Mouse (Mus musculus) heart, embryonic 14.5 days (tissue): Measurements from ENCODE around the gene Lrig2. TPM values are rescaled to one million over a fixed set of nuclear protein-coding genes. Genes with fewer than 3 reads are reported as not detected.

ENCODE experiments used
- ATAC-seq: fragments of 200-750 bp; cut with Nextera tagmentation; 2 replicates; pipeline ENCODE4 v1.8.0; 2017; ENCODE audit warnings: low read depth, moderate TSS enrichment; ENCODE audit not compliant: insufficient number of reproducible peaks, insufficient read depth, low FRiP score
- H3K27ac ChIP-seq, 2 experiments: fragments of 200-500 bp in 1 of 2; fragments of 300-500 bp in 1 of 2; sonication (generic) in 1 of 2; replicated peaks in 1 of 2; 2 replicates each; pipeline ENCODE4 v1.5.1; 2012 to 2014; ENCODE audit warnings: low read depth in 2 of 2, low read length in 2 of 2, control low read depth in 1 of 2, mild to moderate bottlenecking in 1 of 2, mixed read lengths in 1 of 2; ENCODE audit not compliant: control insufficient read depth in 1 of 2, insufficient read depth in 1 of 2
- H3K27me3 ChIP-seq: fragments of 300-500 bp; sonication (generic); 2 replicates; pipeline ENCODE4 v1.6.1; 2014; ENCODE audit warnings: mild to moderate bottlenecking, low read length, control low read depth; ENCODE audit not compliant: control insufficient read depth, insufficient read depth
- H3K36me3 ChIP-seq: fragments of 300-500 bp; sonication (generic); 2 replicates; pipeline ENCODE4 v1.6.1; 2014; ENCODE audit warnings: mild to moderate bottlenecking, control low read depth, low read length, mixed read lengths; ENCODE audit not compliant: control insufficient read depth, insufficient read depth
- H3K4me1 ChIP-seq, 2 experiments: fragments of 200-500 bp in 1 of 2; fragments of 300-500 bp in 1 of 2; sonication (generic) in 1 of 2; 2 replicates each; pipeline ENCODE4 v1.6.1; 2012 to 2014; ENCODE audit warnings: low read length in 2 of 2, control low read depth in 1 of 2, mixed read lengths in 1 of 2; ENCODE audit not compliant: control insufficient read depth in 2 of 2, insufficient read depth in 2 of 2
- H3K4me2 ChIP-seq: fragments of 300-500 bp; sonication (generic); 2 replicates; pipeline ENCODE4 v1.6.1; 2014; ENCODE audit warnings: mild to moderate bottlenecking, low read length
- H3K4me3 ChIP-seq, 2 experiments: fragments of 200-500 bp in 1 of 2; fragments of 300-500 bp in 1 of 2; sonication (generic) in 1 of 2; 2 replicates each; pipeline ENCODE4 v1.5.1; 2012 to 2014; ENCODE audit warnings: low read length in 2 of 2, mild to moderate bottlenecking in 2 of 2, control low read depth in 1 of 2, low read depth in 1 of 2, moderate library complexity in 1 of 2; ENCODE audit not compliant: control insufficient read depth in 1 of 2, insufficient read depth in 1 of 2
- H3K9ac ChIP-seq: fragments of 300-500 bp; sonication (generic); 2 replicates; pipeline ENCODE4 v1.6.1; 2014; ENCODE audit warnings: mild to moderate bottlenecking, low read length
- H3K9me3 ChIP-seq: fragments of 300-500 bp; sonication (generic); 2 replicates; pipeline ENCODE4 v1.6.1; 2016; ENCODE audit warnings: low read length, control low read depth; ENCODE audit not compliant: control insufficient read depth
- WGBS: fragments of 180-500 bp; shearing (Covaris S2); extraction: QIAGEN DNeasy Blood & Tissue Kit; methylation state at CpG from one replicate; pipeline ENCODE4 v1.1.7; 2014; 5-methylcytosine and 5-hydroxymethylcytosine counted together
- polyA plus RNA-seq: library from polyadenylated mRNA; unstranded; fragments of >200 nt; fragmentation: Nextera tagmentation; extraction: Ambion mirVana; gene quantifications from 2 replicates; pipeline ENCODE4 v1.2.1, GENCODE M21; 2014

Lrig2 gene
- polyA plus RNA-seq, 1 experiment from 2014 or later, result 16.8 TPM

- Histone ChIP-seq H3K27me3 (no peaks in the 10 kb centered on the region), H3K9ac (peak overlapping the region; percentile 58), H3K4me2 (peak overlapping the region; percentile 61), H3K27ac (peak overlapping the region; percentile 82 to 83), H3K9me3 (no peaks in the 10 kb centered on the region), H3K4me3 (peak overlapping the region; percentile 5 to 17; a peak in 3 of 4 replicates), H3K36me3 (no peaks in the 10 kb centered on the region), H3K4me1 (peaks cover 18 to 25% of the 10 kb centered on the region in 2 experiments)
- 6% methylated on average over 15 of the region's 15 CpGs for WGBS
- peak; percentile 72 for ATAC-seq
Observed at GRCm38 (mm10) chr3:104441870-104442283, 69.8 kb downstream of the Lrig2 start.

GRCm38 (mm10) chr3:104441435-104441834 lies 70.3 kb downstream of the Lrig2 start:
- peak overlapping the region; percentile 61 for H3K4me2 ChIP-seq
- H3K4me3 ChIP-seq, result peak overlapping the region in 1 of 2 experiments; percentile 17; a peak in 1 of 4 replicates
- ATAC-seq, result peak; percentile 13; the same call in 1 of the 2 replicates
- peaks cover 18 to 25% of the 10 kb centered on the region in 2 experiments for H3K4me1 ChIP-seq
- WGBS, result 61% methylated on average over 7 of the region's 7 CpGs
- H3K9ac ChIP-seq, result 0 out of 2 replicates have a peak overlapping the region, but pooled peaks have one; percentile 57
- H3K27ac ChIP-seq, result peak overlapping the region; percentile 82 to 83
- no peaks in the 10 kb centered on the region for H3K27me3 ChIP-seq
- H3K36me3 ChIP-seq, result no peaks in the 10 kb centered on the region
- no peaks in the 10 kb centered on the region for H3K9me3 ChIP-seq

- H3K4me2 ChIP-seq, result no peak overlapping the region
- no peak overlapping the region for H3K27ac ChIP-seq
- H3K27me3 ChIP-seq, result no peaks in the 10 kb centered on the region
- H3K9me3 ChIP-seq, result no peaks in the 10 kb centered on the region
- no peak overlapping the region for H3K4me3 ChIP-seq
- no peaks in the 10 kb centered on the region for H3K36me3 ChIP-seq
- peaks cover 20 to 21% of the 10 kb centered on the region in 2 experiments for H3K4me1 ChIP-seq
- no peak overlapping the region for H3K9ac ChIP-seq
- WGBS, result 86% methylated on average over 1 of the region's 1 CpGs
- ATAC-seq, result no peak
Observed at GRCm38 (mm10) chr3:104438777-104439176, 72.9 kb downstream of the Lrig2 start.

- Histone ChIP-seq H3K9me3 (no peaks in the 10 kb centered on the region), H3K27me3 (no peaks in the 10 kb centered on the region), H3K4me1 (peaks cover 20 to 24% of the 10 kb centered on the region in 2 experiments), H3K4me3 (no peak overlapping the region), H3K27ac (0 out of 4 replicates have a peak overlapping the region, but pooled peaks of 1 of the 2 experiments have one; percentile 47), H3K9ac (no peak overlapping the region), H3K36me3 (no peaks in the 10 kb centered on the region), H3K4me2 (no peak overlapping the region)
- no peak for ATAC-seq
- 38% methylated on average over 7 of the region's 7 CpGs for WGBS
Observed at GRCm38 (mm10) chr3:104437576-104437975, 74.1 kb downstream of the Lrig2 start.

GRCm38 (mm10) chr3:104435947-104436346 lies 75.8 kb downstream of the Lrig2 start:
- H3K9me3 ChIP-seq, result no peaks in the 10 kb centered on the region
- no peak overlapping the region for H3K4me3 ChIP-seq
- no peak for ATAC-seq
- no peaks in the 10 kb centered on the region for H3K27me3 ChIP-seq
- H3K4me2 ChIP-seq, result no peak overlapping the region
- H3K9ac ChIP-seq, result no peak overlapping the region
- no peak overlapping the region for H3K27ac ChIP-seq
- H3K36me3 ChIP-seq, result no peaks in the 10 kb centered on the region
- WGBS, result 87% methylated on average over 3 of the region's 3 CpGs
- H3K4me1 ChIP-seq, result peaks cover 23% of the 10 kb centered on the region in 2 experiments

GRCm38 (mm10) chr3:104434246-104434696 lies 77.4 kb downstream of the Lrig2 start:
- WGBS, result 17% methylated on average over 9 of the region's 9 CpGs
- peak overlapping the region; percentile 49 for H3K4me2 ChIP-seq
- H3K4me3 ChIP-seq, result peak overlapping the region; percentile 19 to 28; a peak in 3 of 4 replicates
- 0 out of 2 replicates have a peak overlapping the region, but pooled peaks have one; percentile 12 for H3K9ac ChIP-seq
- no peak overlapping the region for H3K27ac ChIP-seq
- H3K9me3 ChIP-seq, result no peaks in the 10 kb centered on the region
- ATAC-seq, result no peak
- peaks cover 19 to 27% of the 10 kb centered on the region in 2 experiments for H3K4me1 ChIP-seq
- H3K27me3 ChIP-seq, result no peaks in the 10 kb centered on the region
- H3K36me3 ChIP-seq, result no peaks in the 10 kb centered on the region

GRCm38 (mm10) chr3:104432651-104433050 lies 79.1 kb downstream of the Lrig2 start:
- no peak overlapping the region for H3K4me3 ChIP-seq
- no peak overlapping the region for H3K4me2 ChIP-seq
- H3K27me3 ChIP-seq, result no peaks in the 10 kb centered on the region
- ATAC-seq, result no peak
- no peaks in the 10 kb centered on the region for H3K9me3 ChIP-seq
- H3K36me3 ChIP-seq, result no peaks in the 10 kb centered on the region
- no peak overlapping the region for H3K9ac ChIP-seq
- WGBS, result 81% methylated on average over 6 of the region's 6 CpGs
- H3K4me1 ChIP-seq, result peaks cover 19 to 27% of the 10 kb centered on the region in 2 experiments
- H3K27ac ChIP-seq, result no peak overlapping the region

- Histone ChIP-seq H3K9me3 (no peaks in the 10 kb centered on the region), H3K4me1 (peaks cover 16 to 22% of the 10 kb centered on the region in 2 experiments), H3K27me3 (no peaks in the 10 kb centered on the region), H3K27ac (peak overlapping the region; percentile 80), H3K4me3 (no peak overlapping the region), H3K4me2 (peak overlapping the region; percentile 34; the same call in 1 of the 2 replicates), H3K36me3 (no peaks in the 10 kb centered on the region), H3K9ac (no peak overlapping the region)
- peak; percentile 77 for ATAC-seq
- WGBS, result 15% methylated on average over 10 of the region's 10 CpGs
Observed at GRCm38 (mm10) chr3:104431848-104432159, 79.9 kb downstream of the Lrig2 start.
